Mouse (Mus musculus) liver, adult 2 months (tissue): ENCODE results near the gene Tmem60. TPM values are rescaled to one million over a fixed set of nuclear protein-coding genes. Genes with fewer than 3 reads are reported as not detected.

Experiments
- DNase-seq: peaks from one replicate; pipeline ENCODE4 v3.0.0-alpha.2; 2011; ENCODE audit warnings: low read depth, low spot score; ENCODE audit errors: extremely low read depth
- H3K27ac ChIP-seq: fragments of 200-500 bp; replicated peaks from 2 replicates; pipeline ENCODE4 v1.5.1; 2012; ENCODE audit warnings: low read depth, mild to moderate bottlenecking, control low read depth, inconsistent platforms, low read length; ENCODE audit not compliant: insufficient read depth
- H3K27me3 ChIP-seq: fragments of 200-500 bp; 2 replicates; pipeline ENCODE4 v1.6.1; 2012; ENCODE audit warnings: mild to moderate bottlenecking, moderate library complexity, low read length, inconsistent platforms; ENCODE audit not compliant: control insufficient read depth, insufficient read depth
- H3K36me3 ChIP-seq: fragments of 200-500 bp; 2 replicates; pipeline ENCODE4 v1.6.1; 2012; ENCODE audit warnings: low read length, inconsistent platforms; ENCODE audit not compliant: control insufficient read depth, insufficient read depth
- H3K4me1 ChIP-seq: fragments of 200-500 bp; 2 replicates; pipeline ENCODE4 v1.6.1; 2011; ENCODE audit warnings: low read length; ENCODE audit not compliant: control insufficient read depth, insufficient read depth
- H3K4me3 ChIP-seq: fragments of 200-500 bp; 2 replicates; pipeline ENCODE4 v1.5.1; 2011; ENCODE audit warnings: low read depth, mild to moderate bottlenecking, control low read depth, low read length, moderate library complexity; ENCODE audit not compliant: insufficient read depth
- H3K79me2 ChIP-seq: fragments of 200-500 bp; 2 replicates; pipeline ENCODE4 v1.6.1; 2012; ENCODE audit warnings: inconsistent platforms, mild to moderate bottlenecking, low read length, moderate library complexity; ENCODE audit not compliant: control insufficient read depth, insufficient read depth
- H3K9ac ChIP-seq: fragments of 200-500 bp; 2 replicates; pipeline ENCODE4 v1.6.1; 2012; ENCODE audit warnings: low read depth, mild to moderate bottlenecking, control low read depth, inconsistent platforms, low read length
- CTCF ChIP-seq: fragments of 200-500 bp; IDR thresholded peaks from 2 replicates; pipeline ENCODE4 v1.5.1; 2011; ENCODE audit warnings: low read depth, low read length, control low read depth
- POLR2A ChIP-seq: fragments of 200-500 bp; IDR thresholded peaks from 2 replicates; pipeline ENCODE4 v1.6.1; 2011; ENCODE audit warnings: low read length, control low read depth; ENCODE audit not compliant: insufficient read depth; ENCODE audit errors: extremely low read depth
- WGBS: fragments of 180-500 bp; shearing (Covaris S2); methylation state at CpG from one replicate; pipeline ENCODE4 v1.1.7; 2018; 5-methylcytosine and 5-hydroxymethylcytosine counted together
- polyA plus RNA-seq: library from polyadenylated mRNA; depleted of rRNA; stranded (reverse); fragments of >200 nt; gene quantifications from 2 replicates; pipeline ENCODE4 v1.2.3, GENCODE M21; 2012
- total RNA-seq: library from RNA; depleted of rRNA; stranded (reverse); fragments of >200 nt; gene quantifications from 2 replicates; pipeline ENCODE4 v1.2.3, GENCODE M21; 2014

Gene Tmem60
- total and polyA plus RNA-seq, 2 experiments, result 6.0 to 11.7 TPM

- Histone ChIP-seq H3K27ac (no peak overlapping the region), H3K4me1 (no peaks in the 10 kb centered on the region; the same call in 1 of the 2 replicates), H3K27me3 (no peaks in the 10 kb centered on the region), H3K79me2 (peaks cover 10% of the 10 kb centered on the region; the same call in 1 of the 2 replicates), H3K9ac (no peak overlapping the region), H3K4me3 (no peak overlapping the region), H3K36me3 (no peaks in the 10 kb centered on the region)
- DNase-seq, result peak; percentile 62
- 72% methylated on average over 11 of the region's 11 CpGs for WGBS
- TF ChIP-seq POLR2A (no peak), CTCF (peak; percentile 49; the same call in 1 of the 2 replicates)
Observed at GRCm38 (mm10) chr5:20913372-20914275, 31.6 kb downstream of the Tmem60 start.

DNA sequence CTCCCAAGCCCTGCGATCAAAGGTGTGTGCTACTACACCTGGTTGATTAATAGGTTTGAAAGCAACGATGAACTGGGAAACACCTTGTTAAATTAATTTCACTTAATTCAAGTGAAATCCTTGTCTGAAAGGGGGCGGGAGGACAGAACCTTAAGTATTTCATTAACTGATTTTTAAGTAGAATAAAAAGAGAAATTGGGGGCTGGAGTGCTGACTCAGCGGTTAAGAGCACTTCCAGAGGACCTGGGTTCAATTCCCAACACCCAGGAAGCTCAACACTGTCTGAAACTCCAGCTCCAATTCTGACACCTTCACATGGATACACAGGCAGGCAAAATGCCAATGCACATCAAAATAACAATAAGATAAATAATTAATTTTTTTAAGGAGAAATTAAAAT lies 37.0 kb downstream of the Tmem60 start:
- Histone ChIP-seq H3K4me1 (no peaks in the 10 kb centered on the region), H3K27me3 (no peaks in the 10 kb centered on the region), H3K4me3 (no peak overlapping the region), H3K79me2 (peaks cover 5% of the 10 kb centered on the region; the same call in 1 of the 2 replicates), H3K9ac (no peak overlapping the region), H3K36me3 (peaks cover 5% of the 10 kb centered on the region), H3K27ac (no peak overlapping the region)
- TF ChIP-seq CTCF, result no peak
- no peak for TF ChIP-seq POLR2A
- DNase-seq, result no peak
- WGBS, result 90% methylated on average over 4 of the region's 4 CpGs

DNA sequence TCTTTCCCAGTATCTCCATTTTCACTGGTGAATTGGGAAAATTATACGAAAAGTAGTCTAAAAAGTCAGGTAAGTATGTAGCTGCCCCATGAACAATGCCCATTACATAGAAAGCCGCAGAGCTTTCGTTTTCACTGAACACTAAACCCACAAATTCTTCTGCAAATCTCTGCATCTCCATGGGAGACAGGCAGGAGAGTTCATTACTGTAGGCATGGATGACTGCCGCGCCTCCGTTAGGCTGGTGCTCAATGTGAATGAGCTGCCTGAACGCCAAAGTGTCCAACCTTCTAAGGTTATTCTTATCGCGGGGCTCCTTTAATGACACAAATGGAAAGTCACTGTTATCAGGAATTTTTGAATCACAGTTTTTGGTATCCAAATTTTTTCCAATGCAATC lies 37.6 kb downstream of the Tmem60 start:
- no peak overlapping the region for H3K9ac ChIP-seq
- TF ChIP-seq CTCF, result no peak
- no peak for TF ChIP-seq POLR2A
- no peaks in the 10 kb centered on the region for H3K4me1 ChIP-seq
- H3K27me3 ChIP-seq, result no peaks in the 10 kb centered on the region
- 95% methylated on average over 9 of the region's 9 CpGs for WGBS
- H3K79me2 ChIP-seq, result peaks cover 5% of the 10 kb centered on the region; the same call in 1 of the 2 replicates
- H3K27ac ChIP-seq, result no peak overlapping the region
- DNase-seq, result no peak
- H3K4me3 ChIP-seq, result no peak overlapping the region
- H3K36me3 ChIP-seq, result peaks cover 5% of the 10 kb centered on the region

DNA sequence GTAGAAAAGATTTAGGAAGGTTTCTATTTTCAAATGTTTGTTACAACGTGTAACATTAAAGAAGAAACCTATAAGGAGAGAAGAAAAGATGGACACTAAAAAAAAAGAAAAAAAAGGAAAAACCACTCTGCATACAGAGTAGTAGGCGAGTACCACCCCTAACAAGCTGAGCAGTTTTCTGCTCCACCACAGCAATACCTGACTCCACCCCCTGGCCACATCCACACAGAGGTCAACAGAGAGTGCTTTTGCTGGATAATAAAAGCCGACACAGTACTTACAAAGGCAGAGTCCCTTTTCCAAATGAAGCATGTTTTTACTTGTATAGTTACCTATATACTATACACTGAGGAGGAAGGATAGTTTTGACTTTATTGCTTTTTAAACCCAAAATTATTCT lies 42.6 kb downstream of the Tmem60 start:
- Histone ChIP-seq H3K27ac (no peak overlapping the region), H3K9ac (no peak overlapping the region), H3K4me3 (no peak overlapping the region), H3K79me2 (peaks cover 11% of the 10 kb centered on the region; the same call in 1 of the 2 replicates), H3K4me1 (no peaks in the 10 kb centered on the region), H3K36me3 (peaks cover 2% of the 10 kb centered on the region), H3K27me3 (no peaks in the 10 kb centered on the region)
- WGBS, result 60% methylated on average over 3 of the region's 3 CpGs
- DNase-seq, result no peak
- no peak for TF ChIP-seq CTCF
- TF ChIP-seq POLR2A, result no peak

DNA sequence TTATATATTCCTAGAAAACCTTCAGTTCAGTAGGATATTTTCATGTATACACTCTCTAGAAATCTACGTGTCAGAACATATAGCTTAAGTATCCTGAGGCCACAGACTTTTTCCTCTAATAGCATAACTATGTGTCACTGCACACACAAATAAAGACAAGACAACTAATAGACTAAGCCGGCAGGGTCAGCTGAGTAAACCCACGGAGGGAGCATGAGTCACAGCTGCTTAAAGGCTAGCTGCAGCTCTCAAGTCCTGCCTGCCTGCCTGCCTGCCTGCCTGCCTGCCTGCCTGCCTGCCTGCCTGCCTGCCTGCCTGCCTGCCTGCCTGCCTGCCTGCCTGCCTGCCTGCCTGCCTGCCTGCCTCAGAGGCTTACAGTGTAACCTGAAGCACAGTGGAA lies 43.5 kb downstream of the Tmem60 start:
- Histone ChIP-seq H3K27ac (no peak overlapping the region), H3K9ac (no peak overlapping the region), H3K4me3 (no peak overlapping the region), H3K4me1 (no peaks in the 10 kb centered on the region), H3K36me3 (no peaks in the 10 kb centered on the region), H3K27me3 (no peaks in the 10 kb centered on the region), H3K79me2 (peaks cover 11% of the 10 kb centered on the region; the same call in 1 of the 2 replicates)
- DNase-seq, result no peak
- no peak for TF ChIP-seq POLR2A
- TF ChIP-seq CTCF, result no peak
- WGBS, result 73% methylated on average over 3 of the region's 3 CpGs
